Mouse (Mus musculus) neutrophil, adult 5-6 weeks (primary cell): ENCODE data around the gene Fads2. TPM values are rescaled to one million over a fixed set of nuclear protein-coding genes. Genes with fewer than 3 reads are reported as not detected.
A peak's percentile ranks its signal among the peaks of the same experiment; 100 is the strongest.

Source experiments
- ATAC-seq: fragments of 151-379, 151-347 bp; 2 replicates; pipeline ENCODE4 v1.8.0; 2017; ENCODE audit warnings: mild to moderate bottlenecking, moderate TSS enrichment; ENCODE audit not compliant: insufficient number of reproducible peaks, poor library complexity, low FRiP score, severe bottlenecking; ENCODE audit errors: extremely low read depth
- total RNA-seq: library from RNA; stranded (forward); fragments of 200-1000 nt; gene quantifications from 2 replicates; pipeline ENCODE4 v1.2.3, GENCODE M21; 2017

Gene Fads2
- total RNA-seq, 1 experiment from 2014 or later: 0.35 TPM

- no peak for ATAC-seq
Measured at GRCm38 (mm10) chr19:10025169-10025875, 76.2 kb downstream of the Fads2 start.

GRCm38 (mm10) chr19:10023304-10023758 lies 78.2 kb downstream of the Fads2 start:
- no peak for ATAC-seq

GRCm38 (mm10) chr19:10022414-10023303 lies 78.9 kb downstream of the Fads2 start:
- ATAC-seq: no peak

- no peak for ATAC-seq
Measured at GRCm38 (mm10) chr19:10021981-10022380, 79.6 kb downstream of the Fads2 start.

- no peak for ATAC-seq
Measured at GRCm38 (mm10) chr19:10019214-10019760, 82.3 kb downstream of the Fads2 start.

- no peak for ATAC-seq
Measured at GRCm38 (mm10) chr19:10018527-10018818, 83.1 kb downstream of the Fads2 start.

GRCm38 (mm10) chr19:10017637-10018526 lies 83.7 kb downstream of the Fads2 start:
- peak; percentile 31; the same call in 1 of the 2 replicates for ATAC-seq

GRCm38 (mm10) chr19:10016151-10016550 lies 85.4 kb downstream of the Fads2 start:
- no peak for ATAC-seq

GRCm38 (mm10) chr19:10015442-10015841 lies 86.1 kb downstream of the Fads2 start:
- ATAC-seq: no peak

GRCm38 (mm10) chr19:10014824-10015223 lies 86.7 kb downstream of the Fads2 start:
- ATAC-seq: no peak

- ATAC-seq: no peak
Measured at GRCm38 (mm10) chr19:10013913-10014312, 87.6 kb downstream of the Fads2 start.

GRCm38 (mm10) chr19:10013348-10013747 lies 88.2 kb downstream of the Fads2 start:
- ATAC-seq: no peak

- ATAC-seq: no peak
Measured at GRCm38 (mm10) chr19:10012827-10013278, 88.7 kb downstream of the Fads2 start.

Other genes with a start within 250 kb of the Fads2 start
- gene Incenp, start 202.2 kb downstream of the Fads2 start, total RNA-seq: 15.4 and 20.4 TPM in 2 replicates
- 1,498 and 1,634 TPM in 2 replicates for gene Fth1, start 121.1 kb downstream of the Fads2 start, total RNA-seq
- 0.23 TPM in 1 of 2 replicates, not detected in the other for gene Best1, start 100.1 kb downstream of the Fads2 start, total RNA-seq
- not detected in 2 replicates for gene Rab3il1, start 100.1 kb downstream of the Fads2 start, total RNA-seq
- gene Fads3, start 60.2 kb downstream of the Fads2 start, total RNA-seq: not detected in 2 replicates
- gene Fads1, start 81.1 kb upstream of the Fads2 start, total RNA-seq: 0.23 and 3.2 TPM in 2 replicates
- gene Tmem258, start 102.3 kb upstream of the Fads2 start, total RNA-seq: 57.5 and 74.8 TPM in 2 replicates
- gene Fen1, start 102.4 kb upstream of the Fads2 start, total RNA-seq: 17.2 and 18.9 TPM in 2 replicates
- 0.12 TPM in 1 of 2 replicates, not detected in the other for gene Myrf, start 139.0 kb upstream of the Fads2 start, total RNA-seq
- not detected in 2 replicates for gene Dagla, start 203.1 kb upstream of the Fads2 start, total RNA-seq